Mouse (Mus musculus): ENCODE results near the gene Vps8.

GRCm38 (mm10) chr16:21549751-21550150 lies 126.8 kb downstream of the Vps8 start:
- TF ChIP-seq CTCF (IDR thresholded peaks at IDR 0.05; ENCODE audit: borderline replicate concordance, insufficient read depth, low read length) (no peak), POLR2A (IDR thresholded peaks at IDR 0.05; ENCODE audit: low read depth, low read length) (no peak)
